18 mouse cellular contexts compared by ENCODE assay signal in genomic region chr4:63257346-63257745, GRCm38 (mm10). TPM values are rescaled to one million over a fixed set of nuclear protein-coding genes. Genes with fewer than 3 reads are reported as not detected.
DNase-seq lines count a peak whose midpoint lies in the region; ATAC-seq lines count a peak whose summit lies in the region.
"Had no signal": no experiment of that assay in that cellular context is flagged by ENCODE, and none has a peak within 500 bp of the region (broad histone marks: within the 10 kb centered on the region; RNA-seq: fewer than 3 reads in every experiment).

No protein-coding gene starts in this region.

- no peak overlapping the region for H3K27ac ChIP-seq in neural tube, embryonic 13.5 days (replicated peaks)
- no peak overlapping the region for H3K27ac ChIP-seq in neural tube, embryonic 15.5 days (replicated peaks)
- H3K27ac ChIP-seq: heart, embryonic 15.5 days; hindbrain, embryonic 10.5 days; stomach, embryonic 15.5 days had no signal

- H3K4me3 ChIP-seq in neural tube, embryonic 13.5 days, result no peak overlapping the region
- H3K4me3 ChIP-seq in neural tube, embryonic 15.5 days (replicated peaks), result no peak overlapping the region
- H3K4me3 ChIP-seq: heart, embryonic 15.5 days; hindbrain, embryonic 10.5 days; limb, embryonic 15.5 days; stomach, embryonic 15.5 days had no signal

- peak; percentile 32; the same call in 1 of the 2 replicates for ATAC-seq in neural tube, embryonic 13.5 days (ENCODE audit: low read depth)
- ATAC-seq in neural tube, embryonic 15.5 days (ENCODE audit: low FRiP score), result peak; percentile 26; the same call in 1 of the 2 replicates
- ATAC-seq: inflammation-experienced regulatory T-cells, adult 6 months had no signal

- 36% methylated on average over 7 of the region's 7 CpGs for WGBS in neural tube, embryonic 13.5 days
- WGBS in neural tube, embryonic 15.5 days, result 30% methylated on average over 7 of the region's 7 CpGs

- H3K4me1 ChIP-seq in neural tube, embryonic 13.5 days (replicated peaks), result 0 out of 2 replicates have a peak, but pooled peaks cover 3% of the 10 kb centered on the region
- 0 out of 2 replicates have a peak, but pooled peaks cover 10% of the 10 kb centered on the region for H3K4me1 ChIP-seq in neural tube, embryonic 15.5 days
- H3K4me1 ChIP-seq: stomach, embryonic 15.5 days had no signal

- peak; percentile 59 for DNase-seq in cerebellum, adult 11-12 months
- no peak for DNase-seq in cerebellum, adult 8-10 months
- DNase-seq in kidney, adult 18-20 months, result peak; percentile 18
- DNase-seq in kidney, adult 11 months, result no peak
- no peak for DNase-seq in neural tube, embryonic 10.5 days (ENCODE audit: extremely low spot score, low spot score)
- DNase-seq in urinary bladder, adult 18-20 months (ENCODE audit: low spot score in 2 of 2), result no peak
- DNase-seq: adrenal gland, postnatal 14 days; lung, adult 18-20 months; midbrain, embryonic 14.5 days; right cerebral cortex, postnatal 14 days; thymus, adult 2 months had no signal

- no peaks in the 10 kb centered on the region for H3K27me3 ChIP-seq in neural tube, embryonic 13.5 days
- H3K27me3 ChIP-seq in neural tube, embryonic 15.5 days (replicated peaks), result no peaks in the 10 kb centered on the region
- H3K27me3 ChIP-seq: heart, embryonic 15.5 days; limb, embryonic 15.5 days; stomach, embryonic 15.5 days had no signal

- H3K36me3 ChIP-seq in neural tube, embryonic 13.5 days, result no peaks in the 10 kb centered on the region
- no peaks in the 10 kb centered on the region for H3K36me3 ChIP-seq in neural tube, embryonic 15.5 days
- H3K36me3 ChIP-seq: heart, embryonic 15.5 days; hindbrain, embryonic 10.5 days had no signal

- no peak overlapping the region for H3K4me2 ChIP-seq in neural tube, embryonic 13.5 days
- H3K4me2 ChIP-seq in neural tube, embryonic 15.5 days, result no peak overlapping the region
- H3K4me2 ChIP-seq: heart, embryonic 15.5 days; limb, embryonic 15.5 days; stomach, embryonic 15.5 days had no signal

- no peak overlapping the region for H3K9ac ChIP-seq in neural tube, embryonic 13.5 days
- no peak overlapping the region for H3K9ac ChIP-seq in neural tube, embryonic 15.5 days (replicated peaks)
- H3K9ac ChIP-seq: heart, embryonic 15.5 days; limb, embryonic 15.5 days; stomach, embryonic 15.5 days had no signal

- H3K9me3 ChIP-seq in neural tube, embryonic 13.5 days, result no peaks in the 10 kb centered on the region
- H3K9me3 ChIP-seq in neural tube, embryonic 15.5 days (replicated peaks), result no peaks in the 10 kb centered on the region
- H3K9me3 ChIP-seq: heart, embryonic 15.5 days; hindbrain, embryonic 10.5 days; limb, embryonic 15.5 days; stomach, embryonic 15.5 days had no signal

RNA-seq across cellular contexts. Expression of gene Col27a1, which starts 43.5 kb away (rescaled TPM):
- polyA plus RNA-seq in neural tube, embryonic 13.5 days (2015; fragmentation: Nextera tagmentation; extraction: Ambion mirVana), result 3.0 and 4.6 TPM in 2 replicates
- polyA plus RNA-seq in neural tube, embryonic 15.5 days (2015; fragmentation: Nextera tagmentation; extraction: Ambion mirVana), result 2.8 and 4.5 TPM in 2 replicates

Comparison
In these comparisons a context has a peak if more than half of its experiments do, and no peak if none do; other contexts are left out.
1. DNase-seq: peak in cerebellum, adult 11-12 months (single experiment) and kidney, adult 18-20 months (single experiment); none in cerebellum, adult 8-10 months (single experiment), kidney, adult 11 months (single experiment), neural tube, embryonic 10.5 days (single experiment) and urinary bladder, adult 18-20 months (0 of 2).